Mouse (Mus musculus): ENCODE measurements around the gene Gm14139. TPM values are rescaled to one million over a fixed set of nuclear protein-coding genes. Genes with fewer than 3 reads are reported as not detected.

Gm14139 gene
- polyA plus RNA-seq, 1 experiment, result not detected

Other genes with a start within 250 kb of the Gm14139 start
- gene Zfp120, start 45.0 kb upstream of the Gm14139 start, polyA plus RNA-seq (2011; ENCODE audit: insufficient read depth, insufficient read length, low replicate concordance, missing spikeins), result 3.1 and 8.3 TPM in 2 replicates
- gene Gm10770, start 2.1 kb upstream of the Gm14139 start, polyA plus RNA-seq (2011; ENCODE audit: insufficient read depth, insufficient read length, low replicate concordance, missing spikeins), result not detected in 2 replicates
- gene Zfp937, start 36.3 kb downstream of the Gm14139 start, polyA plus RNA-seq (2011; ENCODE audit: insufficient read depth, insufficient read length, low replicate concordance, missing spikeins), result 0.57 TPM in 2 replicates
- 2.1 TPM in 1 of 2 replicates, not detected in the other for gene Gm21994, start 73.8 kb downstream of the Gm14139 start, polyA plus RNA-seq (2011; ENCODE audit: insufficient read depth, insufficient read length, low replicate concordance, missing spikeins)
- gene Gm14124, start 75.8 kb downstream of the Gm14139 start, polyA plus RNA-seq (2011; ENCODE audit: insufficient read depth, insufficient read length, low replicate concordance, missing spikeins), result 0.67 TPM in 1 of 2 replicates, not detected in the other
- gene Gm10130, start 141.9 kb downstream of the Gm14139 start, polyA plus RNA-seq (2011; ENCODE audit: insufficient read depth, insufficient read length, low replicate concordance, missing spikeins), result not detected in 2 replicates
- gene 3300002I08Rik, start 181.0 kb downstream of the Gm14139 start, polyA plus RNA-seq (2011; ENCODE audit: insufficient read depth, insufficient read length, low replicate concordance, missing spikeins), result not detected in 2 replicates

Measured in bone marrow, adult 2 months (tissue).